Mouse (Mus musculus) right cerebral cortex, postnatal 14 days (tissue): Measurements from ENCODE around the gene Kcnj11.

Source experiments
- DNase-seq: peaks from one replicate; pipeline ENCODE4 v3.0.0; 2022

The Kcnj11 gene

DNA sequence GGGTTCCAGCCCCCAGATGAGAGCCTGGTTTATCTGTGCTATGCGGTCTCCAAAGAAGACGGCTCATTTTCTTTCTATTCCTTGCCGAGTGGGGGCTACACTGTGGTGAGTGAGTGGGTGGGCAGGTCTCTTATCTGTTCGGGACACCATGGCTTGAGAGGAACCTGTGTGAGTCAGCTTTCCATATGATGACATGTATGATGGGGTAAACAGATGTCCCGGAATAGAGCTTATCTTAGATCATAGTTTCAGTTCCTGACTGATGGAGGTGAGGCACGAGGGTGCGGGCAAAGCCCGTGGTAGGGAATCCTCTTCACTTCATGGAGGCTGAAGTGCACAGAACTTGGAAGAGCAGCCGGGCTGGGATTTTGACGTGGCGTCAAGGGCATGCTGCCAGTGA is 54.7 kb downstream of the Kcnj11 start:
- no peak for DNase-seq

GRCm38 (mm10) chr7:46044106-46044505 is 56.5 kb downstream of the Kcnj11 start:
- DNase-seq, result no peak
